Mouse (Mus musculus) gastrocnemius, adult 8-10 months (tissue): ENCODE results near the gene Mettl7a2. TPM values are rescaled to one million over a fixed set of nuclear protein-coding genes. Genes with fewer than 3 reads are reported as not detected.
"Not testable (repeated sequence)": the region's sequence is repeated elsewhere in the genome, so short reads cannot be mapped to it uniquely, and the experiment has no call there.

ENCODE experiments used
- DNase-seq, 2 experiments: peaks; one replicate each; pipeline ENCODE4 v3.0.0; 2022; ENCODE audit warnings: low spot score in 2 of 2
- total RNA-seq, 4 experiments: library from RNA; stranded (reverse); gene quantifications; 2 replicates each; pipeline ENCODE4 v1.2.4; 2022

Gene Mettl7a2
- total RNA-seq, 4 experiments from 2014 or later: 0.77 to 1.0 (median 0.91) TPM

- DNase-seq: not testable (repeated sequence)
Observed at GRCm38 (mm10) chr15:100337328-100337727, 15.7 kb upstream of the Mettl7a2 start.

GRCm38 (mm10) chr15:100337847-100338246, 15.2 kb upstream of the Mettl7a2 start:
- peak; percentile 43 to 52 for DNase-seq

GRCm38 (mm10) chr15:100341314-100341980, 11.6 kb upstream of the Mettl7a2 start:
- DNase-seq: not testable (repeated sequence)

GRCm38 (mm10) chr15:100345484-100345883, 7.5 kb upstream of the Mettl7a2 start:
- no peak for DNase-seq

DNA sequence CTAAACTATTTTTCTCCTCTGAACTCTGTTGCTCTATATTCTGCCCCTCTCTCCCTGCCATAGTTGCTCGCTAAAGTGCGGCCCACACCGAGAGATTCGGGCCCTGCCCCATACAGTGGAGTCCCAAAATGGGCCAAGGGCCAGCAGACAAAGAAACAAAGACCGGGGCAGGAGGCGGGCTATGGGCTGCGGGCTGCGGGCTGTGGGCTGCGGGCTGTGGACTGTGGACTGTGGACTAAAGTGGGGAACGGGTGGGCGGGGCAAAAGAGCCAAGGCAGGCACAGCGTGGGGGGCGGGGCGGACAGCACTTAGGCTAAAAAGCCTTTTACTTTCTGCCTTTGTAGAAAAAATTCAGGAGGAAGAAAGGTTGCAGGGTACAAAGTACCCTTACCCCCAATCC, 6.2 kb upstream of the Mettl7a2 start:
- no peak for DNase-seq

- DNase-seq: no peak
Observed at GRCm38 (mm10) chr15:100349496-100349895, 3.5 kb upstream of the Mettl7a2 start.

DNA sequence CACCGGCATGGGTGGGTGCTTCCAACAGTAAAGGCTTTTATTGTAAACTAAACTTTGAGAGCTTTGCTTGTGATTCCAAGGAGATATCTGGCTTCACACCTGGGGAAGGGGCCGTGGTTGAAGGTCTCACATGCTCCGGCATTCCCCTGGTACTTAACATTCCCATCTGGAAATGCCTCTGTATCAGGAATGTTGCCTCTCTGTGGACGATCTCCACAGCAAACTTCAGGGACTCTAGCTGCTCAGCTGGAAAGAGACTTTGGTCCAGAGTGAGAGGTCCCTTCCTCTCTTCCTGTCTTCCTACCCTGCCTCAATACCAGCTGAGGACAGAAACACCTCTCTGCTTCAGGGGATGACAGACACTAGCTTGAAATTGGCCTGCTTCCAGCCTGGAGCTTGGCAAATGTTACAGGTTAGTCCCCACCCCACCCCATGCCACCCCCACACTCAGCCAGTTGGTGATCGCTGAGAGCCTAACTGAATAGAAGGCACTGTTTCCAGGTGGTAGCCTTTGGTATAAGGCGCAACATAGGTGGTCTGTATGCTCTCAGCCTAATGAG, 1.4 kb upstream of the Mettl7a2 start:
- no peak for DNase-seq

DNA sequence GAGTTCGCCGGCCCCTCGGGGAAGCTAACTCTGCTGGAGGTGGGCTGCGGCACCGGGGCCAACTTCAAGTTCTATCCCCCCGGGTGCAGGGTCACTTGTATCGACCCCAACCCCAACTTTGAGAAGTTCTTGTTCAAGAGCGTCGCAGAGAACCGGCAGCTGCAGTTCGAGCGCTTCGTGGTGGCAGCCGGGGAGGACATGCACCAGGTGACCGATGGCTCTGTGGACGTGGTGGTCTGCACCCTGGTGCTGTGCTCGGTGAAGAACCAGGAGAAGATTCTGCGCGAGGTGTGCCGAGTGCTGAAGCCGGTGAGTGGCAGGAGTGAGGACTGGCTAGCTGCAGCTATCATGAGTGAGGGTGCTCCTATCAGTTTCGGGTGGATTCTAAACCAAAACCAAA, 399 bp downstream of the Mettl7a2 start:
- not testable (repeated sequence) for DNase-seq

GRCm38 (mm10) chr15:100355876-100356275, 2.9 kb downstream of the Mettl7a2 start:
- DNase-seq: no peak

- no peak for DNase-seq
Observed at GRCm38 (mm10) chr15:100364242-100364641, 11.2 kb downstream of the Mettl7a2 start, which contains the start of gene Higd1c. Gene Higd1c, plus strand, starts transcription at chr15:100364542.

- not testable (repeated sequence) for DNase-seq
Observed at GRCm38 (mm10) chr15:100365967-100366366, 13.0 kb downstream of the Mettl7a2 start.

- no peak for DNase-seq
Observed at GRCm38 (mm10) chr15:100367119-100367518, 14.1 kb downstream of the Mettl7a2 start.

GRCm38 (mm10) chr15:100375066-100375465, 22.1 kb downstream of the Mettl7a2 start:
- peak; percentile 26 to 40 for DNase-seq

DNA sequence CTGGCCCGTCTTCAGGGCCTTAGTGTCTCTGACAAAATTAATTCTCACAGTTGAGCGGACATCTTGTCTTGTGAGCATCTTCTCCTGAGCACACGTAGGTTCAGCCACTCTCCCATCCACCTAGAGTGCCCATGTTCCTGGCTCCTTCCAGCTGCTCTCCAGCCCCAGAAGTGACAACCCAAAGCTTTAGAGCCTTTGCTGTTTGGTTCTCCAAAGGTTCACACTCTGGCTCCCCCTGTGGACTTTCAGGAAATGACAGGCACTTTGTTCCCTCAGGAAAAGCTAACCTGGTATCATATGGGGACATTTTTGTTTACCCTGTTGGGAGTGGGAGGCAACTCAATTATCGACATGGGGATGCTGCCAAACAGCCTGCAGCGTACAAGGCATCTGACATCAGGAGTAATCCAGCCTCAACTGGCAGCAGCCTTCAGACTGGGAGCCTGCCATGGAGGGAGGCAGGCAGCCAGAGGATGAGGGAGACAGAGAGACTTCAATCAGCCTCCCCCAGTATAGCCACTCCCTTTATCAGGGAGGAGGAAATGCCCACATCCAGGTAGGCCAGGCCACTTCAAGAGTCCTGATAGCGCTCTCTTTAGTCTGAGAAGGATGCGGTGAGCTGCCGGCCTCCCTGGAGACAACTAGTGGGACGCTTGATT, 25.0 kb downstream of the Mettl7a2 start:
- DNase-seq: not testable (repeated sequence)

DNA sequence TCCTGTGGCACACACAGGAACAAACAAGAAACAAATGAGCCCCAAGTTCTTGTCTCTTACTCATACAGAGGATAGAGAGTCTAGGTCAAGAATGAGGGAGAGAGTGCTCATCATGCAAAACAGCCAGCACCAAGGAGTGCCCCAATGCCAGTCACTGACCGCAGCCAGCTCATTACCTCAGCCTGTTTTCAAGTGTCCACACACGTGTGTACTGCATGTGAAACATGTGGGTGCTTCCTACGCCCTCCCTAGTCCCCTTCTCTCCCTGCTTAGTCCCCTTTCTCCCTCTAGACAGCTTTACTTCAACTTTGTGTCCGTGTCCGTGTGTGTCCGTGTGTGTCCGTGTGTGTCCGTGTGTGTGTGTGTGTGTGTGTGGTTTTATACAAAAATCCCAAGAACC, 26.7 kb downstream of the Mettl7a2 start:
- no peak for DNase-seq

GRCm38 (mm10) chr15:100380104-100380503, 27.1 kb downstream of the Mettl7a2 start:
- no peak for DNase-seq

- DNase-seq: no peak
Observed at GRCm38 (mm10) chr15:100385705-100386104, 32.7 kb downstream of the Mettl7a2 start.

DNA sequence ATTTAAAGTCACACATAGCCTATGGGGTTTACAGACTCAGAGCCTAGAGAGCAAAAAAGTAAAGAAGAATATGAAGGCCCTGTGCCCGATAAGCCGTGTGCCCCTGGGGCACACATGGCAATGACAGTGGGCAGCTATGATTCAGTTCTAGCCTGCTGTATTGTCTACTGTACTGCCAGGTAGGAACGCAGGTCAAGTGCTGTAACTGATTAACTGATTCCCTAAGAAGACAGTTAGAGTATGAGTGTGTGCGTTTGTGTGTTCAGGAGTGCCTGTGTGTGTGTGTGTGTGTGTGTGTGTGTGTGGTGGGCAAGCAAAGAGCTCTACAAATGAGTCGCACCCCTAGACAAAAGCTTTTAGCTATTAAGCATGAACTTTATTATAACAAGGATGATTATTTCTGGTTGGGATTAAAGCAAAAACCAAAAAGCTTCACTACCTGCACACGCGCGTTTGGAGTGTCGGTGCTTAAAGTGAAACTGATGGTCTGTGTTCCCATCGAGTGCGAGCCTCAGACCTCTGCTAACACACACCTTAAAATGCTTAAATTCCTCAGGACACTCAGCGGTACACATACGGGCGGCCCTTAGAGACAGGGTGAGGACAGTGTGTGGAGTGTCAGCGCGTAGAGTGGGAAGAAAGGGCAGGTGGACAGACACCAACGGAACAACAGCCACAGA, 34.7 kb downstream of the Mettl7a2 start:
- DNase-seq: no peak

- DNase-seq: no peak
Observed at GRCm38 (mm10) chr15:100388224-100388835, 35.3 kb downstream of the Mettl7a2 start.

DNA sequence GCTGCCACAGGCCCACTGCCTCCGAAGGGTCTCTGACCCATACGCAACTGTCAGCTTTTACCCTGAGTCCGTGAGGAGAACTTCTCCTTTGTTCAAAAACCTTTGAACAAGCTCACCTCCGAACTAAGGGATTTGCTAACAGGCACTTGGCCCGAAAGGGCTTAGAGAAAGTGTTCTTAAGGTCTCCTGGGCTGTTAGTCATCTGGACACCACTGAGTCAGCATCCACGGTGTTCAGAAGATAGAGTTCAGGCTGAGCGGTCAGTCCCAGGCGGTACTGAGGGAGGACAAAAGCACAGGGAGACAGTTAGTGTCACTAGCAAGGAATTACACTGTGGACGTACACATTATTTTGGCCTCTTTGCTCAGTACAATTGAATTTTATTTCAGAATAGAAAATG, 35.9 kb downstream of the Mettl7a2 start:
- DNase-seq: no peak

- no peak for DNase-seq
Observed at GRCm38 (mm10) chr15:100391066-100391465, 38.1 kb downstream of the Mettl7a2 start.

DNA sequence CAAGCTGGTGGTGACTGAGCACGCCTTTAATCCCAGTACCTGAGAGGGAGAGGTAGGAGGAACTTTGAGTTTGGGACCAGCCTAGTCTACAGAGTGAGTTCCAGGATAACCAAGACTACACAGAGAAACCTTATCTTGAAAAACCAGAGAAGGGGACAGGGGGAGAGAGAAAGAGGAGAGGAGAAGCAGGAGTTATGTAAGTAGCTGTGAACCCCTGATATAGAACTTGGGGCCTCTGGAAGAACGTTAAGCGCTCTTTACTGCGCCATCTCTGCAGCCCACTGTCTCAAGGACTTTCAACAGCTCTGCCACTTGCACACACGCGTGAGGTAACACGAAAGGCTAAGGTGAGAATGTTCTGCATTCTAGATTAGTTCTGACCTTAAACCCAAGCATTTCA, 38.6 kb downstream of the Mettl7a2 start:
- no peak for DNase-seq
